Mouse (Mus musculus): ENCODE results near the gene Tgfbr3. TPM values are rescaled to one million over a fixed set of nuclear protein-coding genes. Genes with fewer than 3 reads are reported as not detected.

Gene Tgfbr3
- polyA plus RNA-seq, 1 experiment from 2014 or later: 4.4 TPM

GRCm38 (mm10) chr5:107158531-107159178 is 130.8 kb downstream of the Tgfbr3 start:
- no peaks in the 10 kb centered on the region for H3K36me3 ChIP-seq (replicated peaks; ENCODE audit: insufficient read depth, low read length)
- no peaks in the 10 kb centered on the region for H3K27me3 ChIP-seq (ENCODE audit: insufficient read depth, low read length)
- no peak overlapping the region for H3K4me3 ChIP-seq (ENCODE audit: low read depth, low read length)
- no peak overlapping the region for H3K27ac ChIP-seq (ENCODE audit: low read depth)
- WGBS (ENCODE audit: insufficient replicate concordance): 91% methylated on average over 7 of the region's 7 CpGs
- TF ChIP-seq CTCF (IDR thresholded peaks at IDR 0.05; ENCODE audit: low read depth) (no peak), EP300 (IDR thresholded peaks at IDR 0.05; ENCODE audit: low read depth) (no peak)
- no peak overlapping the region for H3K9ac ChIP-seq (replicated peaks)
- no peaks in the 10 kb centered on the region for H3K9me3 ChIP-seq (ENCODE audit: low read length)
- no peak for ATAC-seq
- H3K4me2 ChIP-seq (ENCODE audit: low read depth, low read length): no peak overlapping the region
- no peak for DNase-seq
- no peaks in the 10 kb centered on the region for H3K4me1 ChIP-seq (ENCODE audit: insufficient read depth)

GRCm38 (mm10) chr5:107157384-107157783 is 132.0 kb downstream of the Tgfbr3 start:
- DNase-seq: no peak
- Histone ChIP-seq H3K9ac (replicated peaks) (no peak overlapping the region), H3K36me3 (replicated peaks; ENCODE audit: insufficient read depth, low read length) (no peaks in the 10 kb centered on the region), H3K4me1 (ENCODE audit: insufficient read depth) (no peaks in the 10 kb centered on the region), H3K27me3 (ENCODE audit: insufficient read depth, low read length) (no peaks in the 10 kb centered on the region), H3K4me3 (ENCODE audit: low read depth, low read length) (no peak overlapping the region), H3K27ac (ENCODE audit: low read depth) (no peak overlapping the region), H3K4me2 (ENCODE audit: low read depth, low read length) (no peak overlapping the region), H3K9me3 (ENCODE audit: low read length) (no peaks in the 10 kb centered on the region)
- TF ChIP-seq CTCF (IDR thresholded peaks at IDR 0.05; ENCODE audit: low read depth): no peak
- TF ChIP-seq EP300 (IDR thresholded peaks at IDR 0.05; ENCODE audit: low read depth): no peak
- WGBS (ENCODE audit: insufficient replicate concordance): 74% methylated on average over 9 of the region's 9 CpGs
- no peak for ATAC-seq

- Histone ChIP-seq H3K4me2 (ENCODE audit: low read depth, low read length) (no peak overlapping the region), H3K9me3 (ENCODE audit: low read length) (no peaks in the 10 kb centered on the region), H3K36me3 (replicated peaks; ENCODE audit: insufficient read depth, low read length) (no peaks in the 10 kb centered on the region; the same call in 1 of the 2 replicates), H3K9ac (replicated peaks) (no peak overlapping the region), H3K27me3 (ENCODE audit: insufficient read depth, low read length) (no peaks in the 10 kb centered on the region), H3K4me3 (ENCODE audit: low read depth, low read length) (no peak overlapping the region), H3K27ac (ENCODE audit: low read depth) (no peak overlapping the region), H3K4me1 (ENCODE audit: insufficient read depth) (no peaks in the 10 kb centered on the region)
- DNase-seq: no peak
- ATAC-seq: no peak
- TF ChIP-seq EP300 (IDR thresholded peaks at IDR 0.05; ENCODE audit: low read depth) (no peak), CTCF (IDR thresholded peaks at IDR 0.05; ENCODE audit: low read depth) (no peak)
- 90% methylated on average over 3 of the region's 3 CpGs for WGBS (ENCODE audit: insufficient replicate concordance)
Observed at GRCm38 (mm10) chr5:107156096-107156495, 133.3 kb downstream of the Tgfbr3 start.

- 84% methylated on average over 4 of the region's 4 CpGs for WGBS (ENCODE audit: insufficient replicate concordance)
- Histone ChIP-seq H3K4me3 (ENCODE audit: low read depth, low read length) (no peak overlapping the region), H3K4me1 (ENCODE audit: insufficient read depth) (peaks cover 6% of the 10 kb centered on the region), H3K9me3 (ENCODE audit: low read length) (no peaks in the 10 kb centered on the region), H3K4me2 (ENCODE audit: low read depth, low read length) (no peak overlapping the region), H3K36me3 (replicated peaks; ENCODE audit: insufficient read depth, low read length) (no peaks in the 10 kb centered on the region; the same call in 1 of the 2 replicates), H3K27ac (ENCODE audit: low read depth) (no peak overlapping the region), H3K27me3 (ENCODE audit: insufficient read depth, low read length) (no peaks in the 10 kb centered on the region), H3K9ac (replicated peaks) (no peak overlapping the region)
- DNase-seq (no peak), ATAC-seq (no peak)
- TF ChIP-seq CTCF (IDR thresholded peaks at IDR 0.05; ENCODE audit: low read depth): no peak
- TF ChIP-seq EP300 (IDR thresholded peaks at IDR 0.05; ENCODE audit: low read depth): no peak
Observed at GRCm38 (mm10) chr5:107152989-107153388, 136.4 kb downstream of the Tgfbr3 start.

GRCm38 (mm10) chr5:107151320-107151719 is 138.1 kb downstream of the Tgfbr3 start:
- WGBS (ENCODE audit: insufficient replicate concordance): 72% methylated on average over 3 of the region's 3 CpGs
- no peak overlapping the region for H3K4me2 ChIP-seq (ENCODE audit: low read depth, low read length)
- no peak overlapping the region for H3K27ac ChIP-seq (ENCODE audit: low read depth)
- H3K36me3 ChIP-seq (replicated peaks; ENCODE audit: insufficient read depth, low read length): no peaks in the 10 kb centered on the region; the same call in 1 of the 2 replicates
- ATAC-seq (no peak), DNase-seq (no peak)
- H3K4me1 ChIP-seq (ENCODE audit: insufficient read depth): peaks cover 6% of the 10 kb centered on the region
- no peaks in the 10 kb centered on the region for H3K27me3 ChIP-seq (ENCODE audit: insufficient read depth, low read length)
- TF ChIP-seq EP300 (IDR thresholded peaks at IDR 0.05; ENCODE audit: low read depth) (no peak), CTCF (IDR thresholded peaks at IDR 0.05; ENCODE audit: low read depth) (no peak)
- H3K4me3 ChIP-seq (ENCODE audit: low read depth, low read length): no peak overlapping the region
- no peaks in the 10 kb centered on the region for H3K9me3 ChIP-seq (ENCODE audit: low read length)
- no peak overlapping the region for H3K9ac ChIP-seq (replicated peaks)

- Histone ChIP-seq H3K4me2 (ENCODE audit: low read depth, low read length) (no peak overlapping the region), H3K27me3 (ENCODE audit: insufficient read depth, low read length) (no peaks in the 10 kb centered on the region), H3K4me1 (ENCODE audit: insufficient read depth) (peaks cover 9% of the 10 kb centered on the region), H3K27ac (ENCODE audit: low read depth) (no peak overlapping the region), H3K36me3 (replicated peaks; ENCODE audit: insufficient read depth, low read length) (no peaks in the 10 kb centered on the region; the same call in 1 of the 2 replicates), H3K9ac (replicated peaks) (no peak overlapping the region), H3K9me3 (ENCODE audit: low read length) (no peaks in the 10 kb centered on the region), H3K4me3 (ENCODE audit: low read depth, low read length) (no peak overlapping the region)
- WGBS (ENCODE audit: insufficient replicate concordance): 54% methylated on average over 9 of the region's 9 CpGs
- TF ChIP-seq CTCF (IDR thresholded peaks at IDR 0.05; ENCODE audit: low read depth) (no peak), EP300 (IDR thresholded peaks at IDR 0.05; ENCODE audit: low read depth) (no peak)
- DNase-seq: no peak
- ATAC-seq: no peak
Observed at GRCm38 (mm10) chr5:107150555-107151312, 138.7 kb downstream of the Tgfbr3 start.
